Mouse (Mus musculus) kidney, postnatal 0 days (tissue): ENCODE measurements around the gene Gm20441. TPM values are rescaled to one million over a fixed set of nuclear protein-coding genes. Genes with fewer than 3 reads are reported as not detected.

Source experiments
- ATAC-seq: fragments of 200-750 bp; cut with Nextera tagmentation; replicated peaks from 2 replicates; pipeline ENCODE4 v1.8.0; 2017; ENCODE audit warnings: low read depth, moderate number of reproducible peaks, moderate TSS enrichment, moderate library complexity; ENCODE audit not compliant: low FRiP score
- DNase-seq: peaks from one replicate; pipeline ENCODE4 v3.0.0-alpha.2; 2016; ENCODE audit warnings: low spot score
- H3K27ac ChIP-seq: fragments of 300-500 bp; sonication (generic); 2 replicates; pipeline ENCODE4 v1.5.1; 2014; ENCODE audit warnings: mild to moderate bottlenecking
- H3K27me3 ChIP-seq: fragments of 300-500 bp; sonication (generic); 2 replicates; pipeline ENCODE4 v1.6.1; 2014; ENCODE audit warnings: low read length, mixed read lengths; ENCODE audit not compliant: insufficient read depth
- H3K36me3 ChIP-seq: fragments of 300-500 bp; sonication (generic); 2 replicates; pipeline ENCODE4 v1.6.1; 2014; ENCODE audit warnings: low read length, mixed read lengths; ENCODE audit not compliant: insufficient read depth
- H3K4me1 ChIP-seq: fragments of 300-500 bp; sonication (generic); replicated peaks from 2 replicates; pipeline ENCODE4 v1.6.1; 2014; ENCODE audit warnings: antibody characterized with exemption, low read length, mixed read lengths; ENCODE audit not compliant: insufficient read depth
- H3K4me2 ChIP-seq: fragments of 300-500 bp; sonication (generic); 2 replicates; pipeline ENCODE4 v1.6.1; 2014; ENCODE audit warnings: mild to moderate bottlenecking, low read length, moderate library complexity, mixed read lengths
- H3K4me3 ChIP-seq: fragments of 300-500 bp; sonication (generic); replicated peaks from 2 replicates; pipeline ENCODE4 v1.5.1; 2014; ENCODE audit warnings: low read depth, low read length
- H3K9ac ChIP-seq: fragments of 300-500 bp; sonication (generic); 2 replicates; pipeline ENCODE4 v1.6.1; 2014; ENCODE audit warnings: low read depth, low read length
- H3K9me3 ChIP-seq: fragments of 300-500 bp; sonication (generic); replicated peaks from 2 replicates; pipeline ENCODE4 v1.6.1; 2016; ENCODE audit warnings: low read length, inconsistent platforms, mixed read lengths
- CTCF ChIP-seq: IDR thresholded peaks from 2 replicates; pipeline ENCODE4 v1.5.1; 2016; ENCODE audit warnings: antibody characterized with exemption, low read depth, mild to moderate bottlenecking, moderate library complexity
- WGBS: fragments of 180-500 bp; shearing (Covaris S2); extraction: QIAGEN DNeasy Blood & Tissue Kit; methylation state at CpG from one replicate; pipeline ENCODE4 v1.1.7; 2014; 5-methylcytosine and 5-hydroxymethylcytosine counted together
- polyA plus RNA-seq: library from polyadenylated mRNA; unstranded; fragments of >200 nt; fragmentation: Nextera tagmentation; extraction: Ambion mirVana; gene quantifications from 2 replicates; pipeline ENCODE4 v1.2.1, GENCODE M21; 2015

Gene Gm20441
- 0.71 TPM in 1 of 2 replicates, not detected in the other for polyA plus RNA-seq

DNA sequence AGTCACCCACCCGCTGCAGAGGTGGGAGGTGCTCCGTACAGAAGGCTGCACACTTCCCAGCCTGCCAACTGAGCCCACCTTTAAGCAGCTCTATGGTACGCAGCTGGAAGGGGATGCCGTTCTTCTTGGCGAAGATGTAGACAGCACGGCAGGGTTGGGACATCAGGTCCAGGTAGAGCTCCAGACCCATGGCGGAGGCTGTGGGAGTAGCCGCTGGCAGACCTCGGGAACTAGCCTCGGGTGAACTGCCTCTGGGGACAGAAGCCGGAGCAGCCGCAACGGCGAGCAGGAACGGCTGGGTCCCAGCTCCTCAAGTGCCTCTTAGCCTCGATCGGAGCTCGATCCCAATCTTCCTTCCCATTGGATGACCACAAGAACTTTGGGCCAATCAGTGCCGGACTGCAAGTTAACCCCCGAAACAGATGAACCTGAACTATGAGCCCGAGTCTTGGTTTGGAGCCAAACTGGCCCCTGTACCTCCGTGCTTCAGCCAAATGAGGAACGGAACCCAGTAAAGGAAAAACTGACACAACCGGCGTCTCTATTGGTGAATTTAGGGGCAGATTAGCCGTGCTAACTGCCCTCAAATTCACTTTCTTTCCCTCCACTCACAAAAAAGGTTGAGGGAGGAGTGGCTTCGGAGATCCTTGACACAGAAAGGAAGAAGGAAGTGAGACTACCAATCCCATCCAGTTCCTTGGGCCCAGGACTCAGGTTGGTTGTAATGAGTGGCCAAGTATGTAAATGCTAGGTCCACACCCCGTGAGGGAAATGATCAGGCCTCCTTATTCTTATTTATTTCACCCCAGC, at the start of gene Gm20441, which contains the start of gene Gstt3:
Gene Gm20441, minus strand, starts transcription at position 186 of the 810 bp plus-strand sequence.
Gene Gstt3, minus strand, starts transcription at position 646 of the 810 bp plus-strand sequence.
- no peak for TF ChIP-seq CTCF
- peak; percentile 76 for ATAC-seq

DNA sequence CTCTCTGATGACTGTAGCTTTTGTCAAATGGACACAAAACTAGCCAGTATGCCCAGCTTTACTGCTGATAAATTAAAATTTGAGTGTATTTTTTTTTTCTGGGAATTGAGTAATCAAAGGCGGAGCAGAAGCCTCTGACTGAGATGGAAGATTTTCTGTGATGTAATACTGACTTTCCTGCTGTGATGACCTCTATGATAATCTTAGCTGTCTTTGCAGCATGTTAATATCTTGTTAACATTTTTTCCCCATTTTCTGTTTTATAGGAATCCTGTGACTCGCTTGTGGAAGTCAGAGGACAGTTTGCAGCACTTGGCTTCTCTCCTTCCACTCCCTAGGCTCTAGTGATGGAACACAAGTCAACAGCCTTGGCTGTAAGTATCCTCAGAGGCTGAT, 49.5 kb upstream of the Gm20441 start:
- Histone ChIP-seq H3K9ac (no peak overlapping the region), H3K9me3 (no peaks in the 10 kb centered on the region), H3K4me3 (no peak overlapping the region), H3K27ac (no peak overlapping the region), H3K27me3 (no peaks in the 10 kb centered on the region), H3K4me2 (no peak overlapping the region), H3K36me3 (no peaks in the 10 kb centered on the region), H3K4me1 (0 out of 2 replicates have a peak, but pooled peaks cover 6% of the 10 kb centered on the region)
- 89% methylated on average over 2 of the region's 2 CpGs for WGBS
- ATAC-seq, result no peak
- TF ChIP-seq CTCF, result no peak
- DNase-seq, result no peak

More for the DNA sequence above, at the start of gene Gm20441, which contains the start of gene Gstt3:
- peak within 1 kb of the TSS; percentile 43 for H3K4me3 ChIP-seq
- no peaks in the 10 kb centered on the region for H3K36me3 ChIP-seq
- H3K27ac ChIP-seq, result peak within 1 kb of the TSS; percentile 78
- H3K4me2 ChIP-seq, result peak within 1 kb of the TSS; percentile 80
- WGBS, result 1% methylated on average over 28 of the region's 28 CpGs
- H3K9ac ChIP-seq, result peak within 1 kb of the TSS; percentile 62
- H3K9me3 ChIP-seq, result no peaks in the 10 kb centered on the region
- no peaks in the 10 kb centered on the region for H3K27me3 ChIP-seq
- peak; percentile 72 for DNase-seq
- H3K4me1 ChIP-seq, result no peaks in the 10 kb centered on the region; the same call in 1 of the 2 replicates

DNA sequence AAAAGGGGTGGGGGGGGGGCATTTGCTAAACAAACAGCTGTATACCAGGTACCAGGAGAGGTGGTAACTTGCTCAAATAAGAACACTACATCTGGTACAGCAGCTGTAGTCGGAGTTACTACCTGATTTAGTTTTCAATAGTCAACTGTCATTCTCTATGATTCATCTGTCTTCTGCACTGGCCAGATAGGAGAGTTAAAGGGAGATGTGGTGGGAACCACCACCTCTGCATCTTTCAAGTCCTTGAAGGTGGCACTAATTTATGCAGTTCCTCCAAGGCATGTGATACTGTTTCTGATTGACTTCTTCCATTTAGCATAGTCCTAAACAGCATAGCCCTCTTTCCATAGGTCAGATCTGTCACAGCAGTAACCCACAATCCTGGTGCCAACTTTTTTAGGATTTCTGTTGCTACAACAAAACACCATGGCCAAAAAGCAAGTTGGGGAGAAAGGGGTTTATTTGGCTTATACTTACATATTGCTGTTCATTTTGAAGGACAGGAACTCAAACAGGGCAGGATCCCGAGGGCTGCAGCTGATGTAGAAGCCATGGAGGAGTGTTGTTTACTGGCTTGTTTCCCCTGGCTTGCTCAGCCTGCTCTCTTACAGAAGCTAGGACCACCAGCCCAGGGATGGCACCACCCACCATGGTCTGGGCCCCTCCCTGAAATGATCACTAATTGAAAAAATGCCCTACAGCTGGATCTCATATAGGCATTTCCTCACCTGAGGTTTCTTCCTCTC, 48.9 kb upstream of the Gm20441 start:
- DNase-seq, result no peak
- Histone ChIP-seq H3K27me3 (no peaks in the 10 kb centered on the region), H3K9me3 (no peaks in the 10 kb centered on the region), H3K4me3 (no peak overlapping the region), H3K36me3 (no peaks in the 10 kb centered on the region), H3K9ac (no peak overlapping the region), H3K27ac (no peak overlapping the region), H3K4me2 (no peak overlapping the region), H3K4me1 (0 out of 2 replicates have a peak, but pooled peaks cover 6% of the 10 kb centered on the region)
- ATAC-seq, result no peak
- 81% methylated on average over 2 of the region's 2 CpGs for WGBS
- no peak for TF ChIP-seq CTCF

DNA sequence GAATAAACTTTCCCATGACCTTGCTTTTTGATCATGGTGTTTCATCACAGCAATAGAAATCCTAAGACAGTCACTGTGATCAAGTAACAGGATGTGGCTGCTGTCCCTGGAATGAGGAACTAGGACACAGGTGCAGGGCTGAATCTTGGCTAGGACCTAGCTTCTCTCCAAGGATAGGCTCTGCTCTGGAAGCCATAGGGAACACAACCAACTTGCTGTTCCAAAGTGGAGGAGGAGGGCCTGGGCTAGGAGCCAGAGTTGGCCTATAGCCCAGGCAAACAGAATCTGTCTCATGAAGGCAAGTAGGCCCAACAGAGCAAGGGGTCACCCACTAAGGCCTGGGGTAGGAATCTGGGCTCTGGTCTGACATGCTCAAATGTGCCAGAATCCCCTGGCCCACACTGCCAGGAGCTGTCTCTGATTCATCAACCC, 47.8 kb upstream of the Gm20441 start:
- no peak for DNase-seq

DNA sequence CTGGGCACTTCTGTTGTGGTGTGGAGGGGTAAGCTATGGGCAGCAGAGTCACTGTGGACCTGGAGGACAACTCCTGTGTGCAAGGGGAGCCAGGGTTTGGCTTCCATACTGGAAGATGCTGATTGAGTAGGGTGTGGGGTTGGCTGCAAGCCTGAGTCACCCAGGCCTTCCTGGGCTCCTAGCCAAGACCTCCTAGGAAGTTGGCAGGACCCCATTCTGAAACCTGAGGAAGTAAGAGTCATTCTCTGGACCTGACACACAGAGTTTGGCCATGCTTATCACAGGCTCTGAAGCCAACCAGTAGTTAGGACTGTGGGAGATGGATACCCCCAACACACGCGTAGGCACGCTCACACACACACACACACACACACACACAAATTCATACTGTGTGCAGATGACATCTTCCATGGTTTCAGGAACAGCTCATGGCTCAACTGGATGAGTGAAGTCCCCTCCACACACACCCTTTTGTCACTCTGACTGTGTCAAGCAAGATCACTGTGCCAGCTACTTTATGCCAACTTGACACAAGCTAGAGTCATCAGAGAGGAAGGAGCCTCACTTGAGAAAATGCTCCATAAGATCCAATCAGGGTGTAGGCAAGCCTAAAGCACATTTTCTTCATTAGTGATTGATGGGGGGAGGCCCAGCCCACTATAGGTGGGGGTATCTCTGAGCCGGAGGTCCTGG, 47.1 kb upstream of the Gm20441 start:
- WGBS, result 91% methylated on average over 4 of the region's 4 CpGs
- Histone ChIP-seq H3K27me3 (no peaks in the 10 kb centered on the region), H3K4me3 (no peak overlapping the region), H3K4me2 (no peak overlapping the region), H3K9ac (no peak overlapping the region), H3K4me1 (no peaks in the 10 kb centered on the region), H3K36me3 (no peaks in the 10 kb centered on the region), H3K9me3 (no peaks in the 10 kb centered on the region), H3K27ac (no peak overlapping the region)
- DNase-seq (no peak), ATAC-seq (no peak)
- no peak for TF ChIP-seq CTCF

More for the DNA sequence above, 47.8 kb upstream of the Gm20441 start:
- Histone ChIP-seq H3K27me3 (no peaks in the 10 kb centered on the region), H3K9me3 (no peaks in the 10 kb centered on the region), H3K4me3 (no peak overlapping the region), H3K27ac (no peak overlapping the region), H3K9ac (no peak overlapping the region), H3K4me1 (0 out of 2 replicates have a peak, but pooled peaks cover 6% of the 10 kb centered on the region), H3K36me3 (no peaks in the 10 kb centered on the region), H3K4me2 (no peak overlapping the region)
- no peak for TF ChIP-seq CTCF
- ATAC-seq, result no peak

DNA sequence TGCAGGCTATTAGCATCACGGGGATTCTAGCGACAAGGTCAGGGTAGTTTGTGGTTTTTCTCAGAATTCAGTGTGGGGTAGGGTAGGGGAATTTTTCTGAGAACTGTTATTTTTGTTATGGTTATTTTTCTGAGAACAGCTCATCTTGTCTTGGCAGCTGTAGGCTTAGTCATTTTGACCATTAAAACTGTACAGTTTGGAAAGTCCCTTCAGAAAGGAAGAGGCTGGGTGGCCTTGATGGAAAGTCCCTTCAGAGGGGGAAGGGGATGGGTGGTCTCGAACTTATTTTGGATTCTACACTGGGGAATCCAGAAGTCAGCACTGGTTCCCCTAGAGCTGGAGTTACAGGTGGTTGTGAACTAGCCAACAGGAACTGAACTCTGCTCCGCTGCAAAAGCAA, 43.8 kb upstream of the Gm20441 start:
- H3K27ac ChIP-seq, result no peak overlapping the region
- H3K36me3 ChIP-seq, result no peaks in the 10 kb centered on the region
- H3K9ac ChIP-seq, result no peak overlapping the region
- no peak for ATAC-seq
- H3K27me3 ChIP-seq, result no peaks in the 10 kb centered on the region
- WGBS, result 88% methylated on average over 4 of the region's 4 CpGs
- no peaks in the 10 kb centered on the region for H3K4me1 ChIP-seq
- H3K4me3 ChIP-seq, result no peak overlapping the region
- no peaks in the 10 kb centered on the region for H3K9me3 ChIP-seq
- TF ChIP-seq CTCF, result no peak
- DNase-seq, result no peak
- H3K4me2 ChIP-seq, result no peak overlapping the region
